Mouse (Mus musculus) testis, adult 2 months (tissue): ENCODE results near the gene Tex10. TPM values are rescaled to one million over a fixed set of nuclear protein-coding genes. Genes with fewer than 3 reads are reported as not detected.
"Not testable (repeated sequence)": the region's sequence is repeated elsewhere in the genome, so short reads cannot be mapped to it uniquely, and the experiment has no call there.

Experiments used
- H3K27ac ChIP-seq: fragments of 200-500 bp; 2 replicates; pipeline ENCODE4 v1.5.1; 2012; ENCODE audit warnings: low read depth, low read length; ENCODE audit not compliant: control insufficient read depth, insufficient read depth
- H3K27me3 ChIP-seq: fragments of 200-500 bp; 2 replicates; pipeline ENCODE4 v1.6.1; 2012; ENCODE audit warnings: mild to moderate bottlenecking, low read length, moderate library complexity; ENCODE audit not compliant: control insufficient read depth, insufficient read depth
- H3K36me3 ChIP-seq: fragments of 200-500 bp; 2 replicates; pipeline ENCODE4 v1.6.1; 2012; ENCODE audit warnings: mild to moderate bottlenecking, low read length; ENCODE audit not compliant: control insufficient read depth, insufficient read depth
- H3K4me1 ChIP-seq: fragments of 200-500 bp; 2 replicates; pipeline ENCODE4 v1.6.1; 2012; ENCODE audit warnings: low read length; ENCODE audit not compliant: control insufficient read depth, insufficient read depth
- H3K4me3 ChIP-seq: fragments of 200-500 bp; 2 replicates; pipeline ENCODE4 v1.5.1; 2012; ENCODE audit warnings: low read depth, mild to moderate bottlenecking, low read length, moderate library complexity, mixed read lengths; ENCODE audit not compliant: control insufficient read depth
- CTCF ChIP-seq: fragments of 200-500 bp; IDR thresholded peaks from 2 replicates; pipeline ENCODE4 v1.5.1; 2012; ENCODE audit warnings: low read depth, mild to moderate bottlenecking, inconsistent platforms, low read length, moderate library complexity; ENCODE audit not compliant: control insufficient read depth, insufficient read depth, insufficient replicate concordance
- POLR2A ChIP-seq: fragments of 200-500 bp; IDR thresholded peaks from 2 replicates; pipeline ENCODE4 v1.6.1; 2012; ENCODE audit warnings: low read depth, mild to moderate bottlenecking, inconsistent platforms, low read length, moderate library complexity; ENCODE audit not compliant: control insufficient read depth
- polyA plus RNA-seq: library from polyadenylated mRNA; depleted of rRNA; stranded (reverse); fragments of >200 nt; gene quantifications from 2 replicates; pipeline ENCODE4 v1.2.3, GENCODE M21; 2012

The Tex10 gene
- polyA plus RNA-seq, 1 experiment = 55.6 TPM

DNA sequence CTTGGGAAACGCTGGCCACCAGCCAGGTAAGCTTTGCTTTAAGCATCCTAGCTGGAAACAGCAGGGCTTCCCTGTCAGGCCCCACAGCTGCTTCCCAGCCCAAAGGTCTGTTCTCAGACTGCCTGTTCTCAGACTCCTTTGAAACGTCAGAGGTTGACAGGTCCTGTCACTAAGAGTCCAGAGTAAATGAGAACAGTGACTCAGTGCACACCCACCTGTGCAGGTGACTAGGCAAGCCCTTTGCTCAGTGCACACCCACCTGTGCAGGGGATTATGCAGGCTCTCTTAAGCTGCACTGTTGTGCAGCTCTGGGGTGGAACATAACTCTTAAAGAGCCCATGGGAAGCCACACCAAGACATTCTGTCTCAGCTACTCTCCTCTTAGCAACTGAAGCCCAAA lies 49.5 kb downstream of the Tex10 start:
- Histone ChIP-seq H3K36me3 (no peaks in the 10 kb centered on the region), H3K4me3 (no peak overlapping the region), H3K4me1 (no peaks in the 10 kb centered on the region), H3K27me3 (no peaks in the 10 kb centered on the region), H3K27ac (no peak overlapping the region)
- no peak for TF ChIP-seq POLR2A
- TF ChIP-seq CTCF = no peak

DNA sequence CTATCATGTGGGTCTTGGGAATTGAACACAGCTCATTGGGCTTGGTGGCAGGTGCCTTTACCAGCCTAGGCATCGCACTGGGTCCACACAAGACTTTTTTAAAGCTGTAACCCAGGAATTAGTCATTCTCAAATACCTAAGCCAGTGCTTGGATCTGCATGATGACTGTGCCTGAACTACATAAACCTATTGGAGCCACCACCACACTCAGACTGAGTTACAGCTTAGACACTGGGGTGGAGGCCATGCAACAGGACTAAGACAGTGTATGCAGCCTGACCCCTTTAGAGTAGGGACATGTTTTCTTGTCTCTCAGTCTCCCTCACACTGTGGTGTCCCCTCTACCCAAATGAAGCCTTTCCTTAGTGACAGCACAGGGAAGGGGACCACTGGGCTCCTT lies 50.6 kb downstream of the Tex10 start:
- TF ChIP-seq CTCF (no peak), POLR2A (no peak)
- no peak overlapping the region for H3K4me3 ChIP-seq
- H3K27me3 ChIP-seq = no peaks in the 10 kb centered on the region
- no peaks in the 10 kb centered on the region for H3K36me3 ChIP-seq
- no peak overlapping the region for H3K27ac ChIP-seq
- no peaks in the 10 kb centered on the region for H3K4me1 ChIP-seq

DNA sequence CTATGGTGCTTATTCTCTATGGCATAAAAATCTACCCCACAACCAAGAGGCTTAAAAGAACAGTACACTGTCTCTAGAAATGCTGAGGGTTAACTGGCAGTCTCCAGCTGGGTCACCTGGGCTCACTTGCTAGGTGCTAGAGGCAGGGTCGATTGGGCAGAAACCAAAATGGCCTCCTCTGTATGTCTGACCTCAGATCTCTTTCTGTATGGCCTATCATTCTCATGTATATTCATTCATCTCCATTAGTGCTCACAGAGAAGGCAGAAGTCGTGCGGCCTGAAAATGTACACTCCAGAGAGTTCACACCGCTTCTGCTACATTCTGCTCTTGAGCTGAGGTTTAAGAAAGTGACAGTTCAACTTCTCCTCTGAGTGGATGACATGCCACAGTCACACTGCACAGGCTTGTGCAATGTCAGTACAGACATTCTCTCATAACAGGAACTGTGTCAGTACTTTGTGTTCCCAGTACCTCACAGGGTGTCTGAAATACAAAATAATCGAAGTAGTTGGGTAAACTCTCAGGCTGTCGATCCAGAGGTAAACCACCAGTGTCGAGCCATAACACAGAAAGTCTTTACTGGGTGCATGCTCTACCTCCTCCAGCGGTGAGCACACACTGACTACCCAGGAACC lies 54.3 kb downstream of the Tex10 start:
- no peaks in the 10 kb centered on the region for H3K27me3 ChIP-seq
- no peaks in the 10 kb centered on the region for H3K4me1 ChIP-seq
- no peak overlapping the region for H3K4me3 ChIP-seq
- H3K27ac ChIP-seq = no peak overlapping the region
- TF ChIP-seq POLR2A (no peak), CTCF (no peak)
- no peaks in the 10 kb centered on the region; the same call in 1 of the 2 replicates for H3K36me3 ChIP-seq

DNA sequence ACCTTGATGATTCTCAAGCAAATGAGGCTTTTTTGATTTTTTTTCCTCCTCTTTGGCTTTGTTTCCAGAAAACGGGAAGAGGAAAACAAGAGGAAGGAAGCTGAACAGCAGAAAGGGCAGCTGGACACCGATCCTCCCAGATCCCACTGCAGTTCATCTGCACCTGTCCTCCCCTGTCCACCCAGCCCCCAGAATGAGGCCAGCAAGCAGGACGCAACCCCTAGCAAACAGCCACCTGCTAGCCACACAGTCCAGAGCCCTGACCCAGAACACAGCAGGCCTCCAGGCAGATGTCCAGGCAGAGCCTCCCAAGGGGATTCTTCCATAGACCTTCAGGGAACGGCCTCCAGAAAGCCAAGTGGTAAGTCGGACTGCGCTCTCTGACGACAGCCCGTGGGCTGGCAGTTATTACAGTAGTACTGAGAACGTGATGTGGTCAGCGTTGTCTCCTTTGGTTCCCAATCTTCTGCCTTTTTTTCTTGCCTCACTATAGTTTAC lies 57.4 kb downstream of the Tex10 start:
- Histone ChIP-seq H3K4me1 (no peaks in the 10 kb centered on the region), H3K27ac (no peak overlapping the region)
- TF ChIP-seq POLR2A (no peak), CTCF (no peak)

DNA sequence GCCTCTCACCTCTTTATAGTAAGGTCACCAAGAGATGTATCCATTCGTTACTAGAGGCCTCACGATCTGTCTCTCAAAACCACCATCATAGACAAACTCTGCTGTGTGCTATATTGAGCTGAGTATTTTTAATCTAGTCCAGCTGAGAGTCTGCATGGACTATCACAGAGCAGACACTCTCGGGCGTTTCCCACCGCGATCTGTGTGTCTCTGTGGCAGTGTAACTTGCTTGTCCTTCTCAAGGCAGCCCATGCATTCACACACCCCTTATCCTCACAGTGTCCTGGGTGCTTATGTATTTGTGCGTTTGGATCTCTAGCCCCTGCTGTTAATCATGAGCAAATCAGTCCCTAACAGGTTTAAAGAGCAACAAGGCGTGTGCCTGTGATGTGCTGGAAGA lies 59.8 kb downstream of the Tex10 start:
- Histone ChIP-seq H3K27me3 (no peaks in the 10 kb centered on the region), H3K36me3 (no peaks in the 10 kb centered on the region; the same call in 1 of the 2 replicates), H3K27ac (no peak overlapping the region), H3K4me1 (no peaks in the 10 kb centered on the region), H3K4me3 (no peak overlapping the region)
- TF ChIP-seq POLR2A (no peak), CTCF (no peak)

More for the DNA sequence above, 57.4 kb downstream of the Tex10 start:
- no peaks in the 10 kb centered on the region for H3K27me3 ChIP-seq
- H3K4me3 ChIP-seq = no peak overlapping the region
- no peaks in the 10 kb centered on the region; the same call in 1 of the 2 replicates for H3K36me3 ChIP-seq

DNA sequence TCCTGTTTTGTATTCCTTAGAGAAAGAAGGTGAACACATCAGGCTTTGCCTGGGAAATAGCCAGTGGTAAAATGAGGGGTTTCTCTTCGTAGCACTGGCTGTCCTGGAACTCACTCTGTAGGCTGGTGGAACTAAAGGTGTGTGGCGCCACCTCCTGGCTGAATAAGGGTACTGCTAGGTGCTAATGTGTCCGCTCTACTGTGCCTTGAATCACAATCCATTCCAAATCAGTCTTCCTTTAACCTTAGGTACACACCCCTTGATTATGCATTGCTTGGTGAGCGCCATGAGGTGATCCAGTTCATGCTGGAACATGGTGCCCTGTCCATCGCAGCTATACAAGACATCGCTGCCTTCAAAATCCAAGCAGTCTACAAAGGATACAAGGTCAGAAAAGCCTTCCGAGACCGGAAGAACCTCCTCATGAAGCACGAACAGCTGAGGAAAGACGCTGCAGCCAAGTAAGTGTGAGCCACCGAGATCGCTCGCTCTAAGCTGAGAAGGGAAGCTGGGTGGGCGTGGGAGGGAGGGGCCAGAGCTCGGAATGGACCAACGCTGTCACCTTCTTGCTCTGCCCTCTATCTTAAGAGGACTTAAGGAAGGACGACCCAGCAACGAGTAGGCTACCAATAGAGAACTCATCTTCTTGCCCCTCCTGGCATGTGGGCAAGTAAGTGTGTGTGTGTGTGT lies 65.8 kb downstream of the Tex10 start:
- Histone ChIP-seq H3K36me3 (no peaks in the 10 kb centered on the region), H3K4me3 (no peak overlapping the region; the same call in none of the 2 replicates), H3K27me3 (no peaks in the 10 kb centered on the region), H3K4me1 (no peaks in the 10 kb centered on the region), H3K27ac (no peak overlapping the region)
- TF ChIP-seq POLR2A (no peak), CTCF (peak; percentile 82; the same call in 1 of the 2 replicates)

DNA sequence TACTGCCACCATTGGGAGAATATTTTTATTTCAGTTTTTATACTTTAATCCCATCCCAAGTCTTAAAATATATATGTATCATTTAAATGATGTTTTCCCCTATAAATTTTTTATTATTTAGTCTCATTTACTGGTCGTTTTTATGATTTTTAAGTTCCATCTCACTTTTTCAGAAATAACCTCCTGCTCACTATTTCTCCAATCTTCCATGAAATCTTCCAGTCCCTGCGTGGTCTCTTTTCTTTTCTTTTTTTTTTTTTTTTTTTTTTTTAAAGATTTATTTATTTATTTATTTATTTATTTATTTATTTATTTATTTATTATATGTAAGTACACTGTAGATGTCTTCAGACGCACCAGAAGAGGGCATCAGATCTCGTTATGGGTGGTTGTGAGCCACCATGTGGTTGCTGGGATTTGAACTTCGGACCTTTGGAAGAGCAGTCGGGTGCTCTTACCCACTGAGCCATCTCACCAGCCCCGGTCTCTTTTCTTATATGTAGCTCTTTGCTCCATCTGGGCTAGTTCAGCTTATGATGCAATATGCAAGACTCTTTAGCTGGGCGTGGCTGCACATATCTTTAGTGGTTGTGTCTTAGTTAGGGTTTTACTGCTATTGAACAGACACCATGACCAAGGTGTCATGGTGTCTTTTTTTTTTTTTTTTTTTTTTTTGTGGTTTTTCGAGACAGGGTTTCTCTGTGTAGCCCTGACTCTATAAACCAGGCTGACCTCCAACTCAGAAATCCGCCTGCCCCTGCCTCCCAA lies 67.4 kb downstream of the Tex10 start:
- H3K27ac ChIP-seq, H3K4me1 ChIP-seq, H3K36me3 ChIP-seq, H3K27me3 ChIP-seq, H3K4me3 ChIP-seq: not testable (repeated sequence)
